Mouse (Mus musculus): ENCODE results near the gene Gm44579. TPM values are rescaled to one million over a fixed set of nuclear protein-coding genes. Genes with fewer than 3 reads are reported as not detected.

The Gm44579 gene
- polyA plus RNA-seq, 1 experiment = not detected

GRCm38 (mm10) chr15:98162561-98162960, 58.2 kb downstream of the Gm44579 start:
- DNase-seq = no peak
- no peak overlapping the region for H3K4me3 ChIP-seq (ENCODE audit: control insufficient read depth, insufficient read depth, low read length)
- peaks cover 4% of the 10 kb centered on the region; the same call in 1 of the 2 replicates for H3K27me3 ChIP-seq (ENCODE audit: control insufficient read depth, insufficient read depth, low read length)
- no peaks in the 10 kb centered on the region for H3K4me1 ChIP-seq (replicated peaks; ENCODE audit: control insufficient read depth, insufficient read depth, low read length)
- H3K36me3 ChIP-seq (ENCODE audit: control insufficient read depth, insufficient read depth, low read length) = no peaks in the 10 kb centered on the region
- 75% methylated on average over 4 of the region's 4 CpGs for WGBS
- H3K27ac ChIP-seq (ENCODE audit: control insufficient read depth, insufficient read depth, low read length) = no peak overlapping the region
- TF ChIP-seq CTCF (IDR thresholded peaks at IDR 0.05; ENCODE audit: borderline replicate concordance, control insufficient read depth, extremely low read depth, insufficient read depth, low read length, poor library complexity) (no peak), POLR2A (IDR thresholded peaks at IDR 0.05; ENCODE audit: control insufficient read depth, extremely low read depth, insufficient read depth, low read length, poor library complexity) (no peak)

DNA sequence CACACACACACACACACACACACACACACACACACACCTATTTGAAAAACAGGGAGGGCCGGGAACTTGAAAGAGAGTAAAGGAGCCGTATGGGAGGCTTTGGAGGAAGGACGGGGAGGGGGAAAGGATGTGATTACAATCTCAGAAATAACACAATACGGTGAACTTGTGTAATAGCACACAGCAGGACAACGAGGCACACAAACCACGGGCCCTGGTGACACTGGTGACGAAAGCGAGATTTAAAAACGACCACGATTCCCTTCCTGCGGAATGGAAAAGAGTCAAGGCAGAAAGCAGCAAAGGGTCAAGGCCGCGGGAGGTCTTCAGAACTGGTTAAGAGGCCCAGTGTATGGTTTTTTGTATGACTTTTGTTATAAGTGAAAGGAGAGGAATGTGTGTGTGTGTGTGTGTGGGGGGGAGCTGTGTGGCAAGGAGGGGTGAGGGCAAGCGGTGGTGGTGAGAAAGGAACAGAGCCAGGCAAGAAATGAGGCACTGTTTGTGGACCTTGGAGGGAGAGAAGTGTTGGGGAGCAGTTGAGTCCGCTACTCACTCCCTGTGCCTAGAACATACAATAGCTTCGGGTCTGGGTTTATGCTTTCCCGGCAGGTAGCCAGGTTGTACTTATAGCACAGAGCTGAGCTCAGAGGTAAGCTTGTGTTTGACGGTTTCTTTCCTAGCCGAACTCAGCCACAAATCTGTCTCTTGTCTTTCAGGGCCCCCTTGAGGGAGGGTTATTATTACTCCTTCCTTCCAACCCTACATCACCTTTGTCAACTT, 59.6 kb downstream of the Gm44579 start:
- H3K4me3 ChIP-seq (ENCODE audit: control insufficient read depth, insufficient read depth, low read length) = no peak overlapping the region
- no peaks in the 10 kb centered on the region for H3K27me3 ChIP-seq (ENCODE audit: control insufficient read depth, insufficient read depth, low read length)

GRCm38 (mm10) chr15:98157253-98157652, 63.5 kb downstream of the Gm44579 start:
- WGBS = 79% methylated on average over 1 of the region's 1 CpGs
- H3K4me3 ChIP-seq (ENCODE audit: control insufficient read depth, insufficient read depth, low read length) = no peak overlapping the region

More for the DNA sequence above, 59.6 kb downstream of the Gm44579 start:
- DNase-seq = no peak
- H3K36me3 ChIP-seq (ENCODE audit: control insufficient read depth, insufficient read depth, low read length) = no peaks in the 10 kb centered on the region
- TF ChIP-seq CTCF (IDR thresholded peaks at IDR 0.05; ENCODE audit: borderline replicate concordance, control insufficient read depth, extremely low read depth, insufficient read depth, low read length, poor library complexity) (no peak), POLR2A (IDR thresholded peaks at IDR 0.05; ENCODE audit: control insufficient read depth, extremely low read depth, insufficient read depth, low read length, poor library complexity) (no peak)
- WGBS = 62% methylated on average over 19 of the region's 19 CpGs
- H3K27ac ChIP-seq (ENCODE audit: control insufficient read depth, insufficient read depth, low read length) = no peak overlapping the region
- no peaks in the 10 kb centered on the region for H3K4me1 ChIP-seq (replicated peaks; ENCODE audit: control insufficient read depth, insufficient read depth, low read length)

GRCm38 (mm10) chr15:98155944-98156343, 64.8 kb downstream of the Gm44579 start:
- DNase-seq = no peak
- H3K27ac ChIP-seq (ENCODE audit: control insufficient read depth, insufficient read depth, low read length) = no peak overlapping the region
- TF ChIP-seq POLR2A (IDR thresholded peaks at IDR 0.05; ENCODE audit: control insufficient read depth, extremely low read depth, insufficient read depth, low read length, poor library complexity) (no peak), CTCF (IDR thresholded peaks at IDR 0.05; ENCODE audit: borderline replicate concordance, control insufficient read depth, extremely low read depth, insufficient read depth, low read length, poor library complexity) (no peak)
- H3K4me3 ChIP-seq (ENCODE audit: control insufficient read depth, insufficient read depth, low read length) = no peak overlapping the region
- no peaks in the 10 kb centered on the region for H3K4me1 ChIP-seq (replicated peaks; ENCODE audit: control insufficient read depth, insufficient read depth, low read length)
- H3K27me3 ChIP-seq (ENCODE audit: control insufficient read depth, insufficient read depth, low read length) = no peaks in the 10 kb centered on the region
- WGBS = 95% methylated on average over 4 of the region's 4 CpGs
- H3K36me3 ChIP-seq (ENCODE audit: control insufficient read depth, insufficient read depth, low read length) = no peaks in the 10 kb centered on the region

More at GRCm38 (mm10) chr15:98157253-98157652, 63.5 kb downstream of the Gm44579 start:
- Histone ChIP-seq H3K27ac (ENCODE audit: control insufficient read depth, insufficient read depth, low read length) (no peak overlapping the region), H3K27me3 (ENCODE audit: control insufficient read depth, insufficient read depth, low read length) (no peaks in the 10 kb centered on the region), H3K36me3 (ENCODE audit: control insufficient read depth, insufficient read depth, low read length) (no peaks in the 10 kb centered on the region), H3K4me1 (replicated peaks; ENCODE audit: control insufficient read depth, insufficient read depth, low read length) (no peaks in the 10 kb centered on the region)
- no peak for DNase-seq
- no peak for TF ChIP-seq CTCF (IDR thresholded peaks at IDR 0.05; ENCODE audit: borderline replicate concordance, control insufficient read depth, extremely low read depth, insufficient read depth, low read length, poor library complexity)
- TF ChIP-seq POLR2A (IDR thresholded peaks at IDR 0.05; ENCODE audit: control insufficient read depth, extremely low read depth, insufficient read depth, low read length, poor library complexity) = no peak

- Histone ChIP-seq H3K27ac (ENCODE audit: control insufficient read depth, insufficient read depth, low read length) (no peak overlapping the region), H3K4me3 (ENCODE audit: control insufficient read depth, insufficient read depth, low read length) (no peak overlapping the region), H3K4me1 (replicated peaks; ENCODE audit: control insufficient read depth, insufficient read depth, low read length) (no peaks in the 10 kb centered on the region), H3K36me3 (ENCODE audit: control insufficient read depth, insufficient read depth, low read length) (no peaks in the 10 kb centered on the region), H3K27me3 (ENCODE audit: control insufficient read depth, insufficient read depth, low read length) (no peaks in the 10 kb centered on the region)
- TF ChIP-seq POLR2A (IDR thresholded peaks at IDR 0.05; ENCODE audit: control insufficient read depth, extremely low read depth, insufficient read depth, low read length, poor library complexity) = no peak
- no peak for TF ChIP-seq CTCF (IDR thresholded peaks at IDR 0.05; ENCODE audit: borderline replicate concordance, control insufficient read depth, extremely low read depth, insufficient read depth, low read length, poor library complexity)
- 96% methylated on average over 5 of the region's 5 CpGs for WGBS
- no peak for DNase-seq
Measured at GRCm38 (mm10) chr15:98155272-98155671, 65.5 kb downstream of the Gm44579 start.

- Histone ChIP-seq H3K4me3 (ENCODE audit: control insufficient read depth, insufficient read depth, low read length) (no peak overlapping the region), H3K27ac (ENCODE audit: control insufficient read depth, insufficient read depth, low read length) (no peak overlapping the region), H3K36me3 (ENCODE audit: control insufficient read depth, insufficient read depth, low read length) (no peaks in the 10 kb centered on the region), H3K4me1 (replicated peaks; ENCODE audit: control insufficient read depth, insufficient read depth, low read length) (no peaks in the 10 kb centered on the region), H3K27me3 (ENCODE audit: control insufficient read depth, insufficient read depth, low read length) (no peaks in the 10 kb centered on the region)
- TF ChIP-seq POLR2A (IDR thresholded peaks at IDR 0.05; ENCODE audit: control insufficient read depth, extremely low read depth, insufficient read depth, low read length, poor library complexity) (no peak), CTCF (IDR thresholded peaks at IDR 0.05; ENCODE audit: borderline replicate concordance, control insufficient read depth, extremely low read depth, insufficient read depth, low read length, poor library complexity) (no peak)
- 91% methylated on average over 3 of the region's 3 CpGs for WGBS
- no peak for DNase-seq
Measured at GRCm38 (mm10) chr15:98154631-98155030, 66.1 kb downstream of the Gm44579 start.

Data from thymus, adult 2 months (tissue).